Mouse (Mus musculus) T-helper 1 cell (primary cell): Measurements from ENCODE around the gene Iqcf5.

Experiments used
- in situ Hi-C: fragments of 300-600 bp; cut with MboI, MseI; formaldehyde crosslinking; loops from one replicate; pipeline ENCODE4 v1.15.1; 2025; ENCODE audit warnings: high pct_unique_total_duplicates

The Iqcf5 gene

GRCm38 (mm10) chr9:106514273-106514672 is at the start of gene Iqcf5:
Gene Iqcf5, plus strand, starts transcription at chr9:106514573.
- in situ Hi-C loops, result no loop called here

GRCm38 (mm10) chr9:106464751-106465541 is 49.4 kb upstream of the Iqcf5 start:
- in situ Hi-C loops, result no loop called here

GRCm38 (mm10) chr9:106465571-106466200 is 48.7 kb upstream of the Iqcf5 start, which contains the start of gene Gpr62:
Gene Gpr62, minus strand, starts transcription at chr9:106465938.
- in situ Hi-C loops, result no loop called here

GRCm38 (mm10) chr9:106466721-106467120 is 47.7 kb upstream of the Iqcf5 start:
- in situ Hi-C loops, result no loop called here

GRCm38 (mm10) chr9:106467746-106468145 is 46.6 kb upstream of the Iqcf5 start:
- in situ Hi-C loops, result no loop called here

GRCm38 (mm10) chr9:106469317-106469716 is 45.1 kb upstream of the Iqcf5 start:
- in situ Hi-C loops, result no loop called here

- in situ Hi-C loops, result no loop called here
Measured at GRCm38 (mm10) chr9:106469776-106470175, 44.6 kb upstream of the Iqcf5 start.

GRCm38 (mm10) chr9:106470991-106471750 is 43.2 kb upstream of the Iqcf5 start:
- in situ Hi-C loops, result no loop called here

- in situ Hi-C loops, result no loop called here
Measured at GRCm38 (mm10) chr9:106471892-106472291, 42.5 kb upstream of the Iqcf5 start.

- in situ Hi-C loops, result no loop called here
Measured at GRCm38 (mm10) chr9:106472321-106472720, 42.1 kb upstream of the Iqcf5 start.

GRCm38 (mm10) chr9:106473081-106473752 is 41.2 kb upstream of the Iqcf5 start:
- in situ Hi-C loops, result no loop called here

- in situ Hi-C loops, result no loop called here
Measured at GRCm38 (mm10) chr9:106473753-106474105, 40.6 kb upstream of the Iqcf5 start.

GRCm38 (mm10) chr9:106474456-106474855 is 39.9 kb upstream of the Iqcf5 start:
- in situ Hi-C loops, result no loop called here

GRCm38 (mm10) chr9:106475046-106475445 is 39.3 kb upstream of the Iqcf5 start:
- in situ Hi-C loops, result no loop called here

GRCm38 (mm10) chr9:106475663-106476001 is 38.7 kb upstream of the Iqcf5 start, which contains the start of gene Rrp9:
Gene Rrp9, plus strand, starts transcription at chr9:106475963.
- in situ Hi-C loops, result no loop called here

GRCm38 (mm10) chr9:106476002-106476923 is 38.1 kb upstream of the Iqcf5 start:
- in situ Hi-C loops, result no loop called here

- in situ Hi-C loops, result no loop called here
Measured at GRCm38 (mm10) chr9:106476924-106477484, 37.4 kb upstream of the Iqcf5 start, which contains the start of gene Parp3. Gene Parp3, minus strand, starts transcription at chr9:106476949.

GRCm38 (mm10) chr9:106477649-106478048 is 36.7 kb upstream of the Iqcf5 start:
- in situ Hi-C loops, result no loop called here

GRCm38 (mm10) chr9:106478101-106478500 is 36.3 kb upstream of the Iqcf5 start:
- in situ Hi-C loops, result no loop called here

- in situ Hi-C loops, result no loop called here
Measured at GRCm38 (mm10) chr9:106480541-106480940, 33.8 kb upstream of the Iqcf5 start.
